Mouse (Mus musculus) T-helper 1 cell (primary cell): ENCODE measurements at regions not wholly inside any gene's neighbourhood (a gene's known extent, or its start where the extent isn't known, plus 50 kb on each side); places are given as distances from the start of the nearest gene placed in this dataset.

Experiments
- in situ Hi-C: fragments of 300-600 bp; cut with MboI, MseI; formaldehyde crosslinking; loops from one replicate; pipeline ENCODE4 v1.15.1; 2025; ENCODE audit warnings: high pct_unique_total_duplicates

- in situ Hi-C loops: no loop called here
Measured at GRCm38 (mm10) chr13:99642301-99642700, 126.0 kb upstream of the Map1b start.

- in situ Hi-C loops: no loop called here
Measured at GRCm38 (mm10) chr13:99641386-99642165, 125.2 kb upstream of the Map1b start.

- in situ Hi-C loops: no loop called here
Measured at GRCm38 (mm10) chr13:99632706-99633105, 116.4 kb upstream of the Map1b start.

- in situ Hi-C loops: no loop called here
Measured at GRCm38 (mm10) chr13:99630800-99631199, 114.5 kb upstream of the Map1b start.

GRCm38 (mm10) chr13:99630356-99630755 lies 114.0 kb upstream of the Map1b start:
- in situ Hi-C loops: no loop called here

GRCm38 (mm10) chr13:99625196-99625595 lies 108.9 kb upstream of the Map1b start:
- in situ Hi-C loops: no loop called here

GRCm38 (mm10) chr13:99618332-99618731 lies 102.0 kb upstream of the Map1b start:
- in situ Hi-C loops: no loop called here

GRCm38 (mm10) chr13:99617457-99617856 lies 101.1 kb upstream of the Map1b start:
- in situ Hi-C loops: no loop called here

GRCm38 (mm10) chr13:99611715-99612494 lies 95.6 kb upstream of the Map1b start:
- in situ Hi-C loops: no loop called here

- in situ Hi-C loops: no loop called here
Measured at GRCm38 (mm10) chr13:99610498-99610897, 94.2 kb upstream of the Map1b start.

- in situ Hi-C loops: no loop called here
Measured at GRCm38 (mm10) chr13:99609151-99610146, 93.1 kb upstream of the Map1b start.

- in situ Hi-C loops: no loop called here
Measured at GRCm38 (mm10) chr13:99608591-99608990, 92.3 kb upstream of the Map1b start.

GRCm38 (mm10) chr13:99607208-99607607 lies 90.9 kb upstream of the Map1b start:
- in situ Hi-C loops: no loop called here

- in situ Hi-C loops: no loop called here
Measured at GRCm38 (mm10) chr13:99606606-99606990, 90.3 kb upstream of the Map1b start.

GRCm38 (mm10) chr13:99605866-99606605 lies 89.7 kb upstream of the Map1b start:
- in situ Hi-C loops: no loop called here

GRCm38 (mm10) chr13:99597891-99598290 lies 81.6 kb upstream of the Map1b start:
- in situ Hi-C loops: no loop called here

- in situ Hi-C loops: no loop called here
Measured at GRCm38 (mm10) chr13:99593846-99594813, 77.8 kb upstream of the Map1b start.

GRCm38 (mm10) chr13:99593243-99593635 lies 76.9 kb upstream of the Map1b start:
- in situ Hi-C loops: no loop called here

GRCm38 (mm10) chr13:99592596-99593242 lies 76.4 kb upstream of the Map1b start:
- in situ Hi-C loops: no loop called here
